Comparison of ENCODE assay signal across 10 mouse cellular contexts in the genomic region with DNA sequence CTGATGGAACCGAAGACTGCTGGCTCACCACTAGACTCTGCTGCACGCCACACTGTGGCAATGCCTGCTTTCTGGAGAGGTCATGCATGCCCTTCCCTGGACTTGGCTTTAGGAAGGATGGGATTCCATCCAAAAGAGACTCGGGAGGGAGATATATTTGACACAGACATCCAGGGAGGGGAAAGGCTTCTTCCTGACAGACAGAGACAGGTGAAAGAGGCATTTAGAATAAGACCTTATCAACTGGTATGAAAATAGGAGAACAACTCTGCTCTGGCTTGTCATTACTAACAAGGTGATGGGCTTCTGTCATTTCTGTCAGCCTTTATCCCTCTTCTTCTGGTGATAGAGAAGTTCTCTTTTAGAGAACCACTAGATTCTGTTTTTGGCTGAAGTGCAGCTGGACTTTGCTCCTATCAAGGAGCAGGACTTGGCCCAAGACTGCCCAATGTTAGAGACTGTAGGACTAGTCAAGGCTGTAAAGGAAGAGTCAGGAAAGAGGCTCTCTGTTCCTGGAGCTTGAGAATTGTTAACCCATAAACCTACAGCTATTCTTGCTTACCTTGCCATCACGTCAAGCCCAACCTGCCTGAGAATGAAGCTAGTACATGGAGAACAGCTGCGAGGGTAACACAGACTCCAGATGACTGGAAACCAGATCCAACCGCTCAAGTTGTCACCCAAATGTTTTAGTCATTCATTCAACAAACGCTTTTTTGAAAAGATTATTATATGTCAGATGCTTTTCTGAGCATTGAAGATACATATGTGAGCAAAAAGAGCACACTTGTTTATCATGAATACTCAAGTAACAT.
"Had no signal": no experiment of that assay in that cellular context is flagged by ENCODE, and none has a peak within 500 bp of the region (broad histone marks: within the 10 kb centered on the region; RNA-seq: fewer than 3 reads in every experiment).

No protein-coding gene starts in this region.

- H3K27me3 ChIP-seq: limb, embryonic 12.5 days had no signal

- H3K27ac ChIP-seq: left cerebral cortex, adult 2 months; limb, embryonic 12.5 days; liver, embryonic 14.5 days; midbrain, embryonic 13.5 days; neural tube, embryonic 15.5 days had no signal

- H3K36me3 ChIP-seq: limb, embryonic 12.5 days; midbrain, embryonic 13.5 days; neural tube, embryonic 15.5 days had no signal

- DNase-seq: lung, adult 2 months; lung, postnatal 36 days; spleen, adult 18-20 months; thymus, adult 18-20 months; thymus, postnatal 14 days had no signal

- H3K4me3 ChIP-seq: left cerebral cortex, adult 2 months; limb, embryonic 12.5 days; midbrain, embryonic 13.5 days; neural tube, embryonic 15.5 days had no signal
